ENCODE assay signal across 37 mouse cellular contexts in the genomic region with DNA sequence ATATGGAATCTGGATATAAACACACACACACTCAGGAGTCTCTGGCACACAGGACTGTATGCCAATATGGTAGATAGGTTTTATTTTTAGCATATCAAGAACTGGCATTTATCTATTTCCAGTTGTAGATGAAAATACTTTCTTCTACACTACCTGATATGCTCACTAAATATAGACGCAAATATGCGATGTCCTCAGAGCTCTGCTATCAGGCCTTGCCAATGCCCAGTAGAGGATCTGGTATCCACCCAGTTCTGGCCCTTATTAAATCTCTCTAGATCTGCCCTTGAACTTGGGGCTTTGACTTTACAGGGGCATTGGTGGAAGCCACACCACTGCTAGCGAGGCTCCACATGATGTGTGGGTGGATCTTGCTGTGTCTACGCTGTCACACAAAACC. TPM values are rescaled to one million over a fixed set of nuclear protein-coding genes. Genes with fewer than 3 reads are reported as not detected.
"Had no signal": no experiment of that assay in that cellular context is flagged by ENCODE, and none has a peak within 500 bp of the region (broad histone marks: within the 10 kb centered on the region; RNA-seq: fewer than 3 reads in every experiment).

No protein-coding gene starts in this region.

- H3K27ac ChIP-seq: forebrain, embryonic 15.5 days; hindbrain, embryonic 13.5 days; hindbrain, embryonic 15.5 days; hindbrain, postnatal 0 days; kidney, embryonic 15.5 days; kidney, postnatal 0 days; limb, embryonic 13.5 days; limb, embryonic 15.5 days; liver, embryonic 12.5 days; liver, embryonic 14.5 days had no signal

- H3K9ac ChIP-seq: forebrain, embryonic 15.5 days; forebrain, postnatal 0 days; hindbrain, embryonic 13.5 days; hindbrain, embryonic 15.5 days; kidney, embryonic 15.5 days; limb, embryonic 13.5 days; limb, embryonic 15.5 days; liver, embryonic 12.5 days; liver, embryonic 14.5 days had no signal

- H3K4me3 ChIP-seq: forebrain, embryonic 15.5 days; hindbrain, embryonic 13.5 days; hindbrain, embryonic 15.5 days; kidney, embryonic 15.5 days; limb, embryonic 13.5 days; limb, embryonic 15.5 days; liver, embryonic 12.5 days had no signal

- DNase-seq: forebrain, postnatal 0 days; gastrocnemius, postnatal 14 days; gastrocnemius, postnatal 36 days; kidney, adult 11 months; kidney, adult 2 months; kidney, adult 9 months; kidney, postnatal 14 days; kidney, postnatal 36 days; layer of hippocampus, adult 9-11 months; layer of hippocampus, postnatal 36 days; left cerebral cortex, postnatal 4 days; lung, adult 18-20 months had no signal

- H3K4me2 ChIP-seq: forebrain, embryonic 15.5 days; hindbrain, embryonic 13.5 days; hindbrain, embryonic 15.5 days; kidney, embryonic 15.5 days; limb, embryonic 13.5 days; limb, embryonic 15.5 days; liver, embryonic 12.5 days had no signal

- H3K36me3 ChIP-seq: forebrain, embryonic 15.5 days; hindbrain, embryonic 13.5 days; hindbrain, embryonic 15.5 days; kidney, embryonic 15.5 days; limb, embryonic 13.5 days; limb, embryonic 15.5 days; liver, embryonic 12.5 days had no signal

- ATAC-seq: forebrain, embryonic 15.5 days; forebrain, postnatal 0 days; hindbrain, postnatal 0 days; intestine, embryonic 16.5 days; liver, embryonic 12.5 days had no signal

- H3K27me3 ChIP-seq: forebrain, embryonic 15.5 days; hindbrain, embryonic 13.5 days; hindbrain, embryonic 15.5 days; kidney, embryonic 15.5 days; limb, embryonic 13.5 days; limb, embryonic 15.5 days; liver, embryonic 12.5 days had no signal

- H3K4me1 ChIP-seq: forebrain, embryonic 15.5 days; hindbrain, embryonic 13.5 days; hindbrain, embryonic 15.5 days; kidney, embryonic 15.5 days; limb, embryonic 15.5 days; liver, embryonic 12.5 days had no signal

- H3K9me3 ChIP-seq: forebrain, embryonic 15.5 days; hindbrain, embryonic 13.5 days; hindbrain, embryonic 15.5 days; kidney, embryonic 15.5 days; limb, embryonic 13.5 days; limb, embryonic 15.5 days; liver, embryonic 12.5 days had no signal

RNA-seq across cellular contexts. Expression of gene Itk, which starts 47.4 kb away (rescaled TPM):
- total RNA-seq: gastrocnemius, adult 8-10 months; hindbrain, postnatal 0 days had no signal
- polyA plus RNA-seq: forebrain, embryonic 15.5 days; hindbrain, embryonic 11.5 days; hindbrain, embryonic 13.5 days; hindbrain, embryonic 15.5 days; limb, embryonic 11.5 days; liver, embryonic 12.5 days had no signal

RNA-seq across cellular contexts. Expression of gene Fam71b, which starts 54.4 kb away (rescaled TPM):
- total RNA-seq: forebrain, postnatal 0 days; gastrocnemius, adult 18-20 months; gastrocnemius, adult 8-10 months; gastrocnemius, postnatal 14 days; gastrocnemius, postnatal 36 days; heart, postnatal 36 days; hindbrain, postnatal 0 days; layer of hippocampus, adult 18-20 months; layer of hippocampus, adult 8-10 months; layer of hippocampus, postnatal 14 days; layer of hippocampus, postnatal 36 days; left cerebral cortex, adult 18-20 months; left cerebral cortex, adult 8-10 months; left cerebral cortex, postnatal 10 days; left cerebral cortex, postnatal 25 days; left cerebral cortex, postnatal 4 days; liver, adult 2 months had no signal
- polyA plus RNA-seq: forebrain, embryonic 15.5 days; forebrain, postnatal 0 days; hindbrain, embryonic 11.5 days; hindbrain, embryonic 13.5 days; hindbrain, embryonic 15.5 days; hindbrain, postnatal 0 days; intestine, embryonic 14.5 days; intestine, embryonic 16.5 days; kidney, embryonic 15.5 days; kidney, postnatal 0 days; limb, embryonic 11.5 days; limb, embryonic 13.5 days; limb, embryonic 15.5 days; liver, adult 2 months; liver, embryonic 12.5 days had no signal
